Mouse (Mus musculus) embryonic facial prominence, embryonic 12.5 days (tissue): ENCODE results near the gene Apold1. TPM values are rescaled to one million over a fixed set of nuclear protein-coding genes. Genes with fewer than 3 reads are reported as not detected.

ENCODE experiments used
- ATAC-seq: fragments of 200-750 bp; cut with Nextera tagmentation; 2 replicates; pipeline ENCODE4 v1.8.0; 2017; ENCODE audit not compliant: insufficient number of reproducible peaks, insufficient read depth, low FRiP score, low TSS enrichment
- H3K27ac ChIP-seq: fragments of 300-500 bp; sonication (generic); 2 replicates; pipeline ENCODE4 v1.5.1; 2016; ENCODE audit warnings: mild to moderate bottlenecking
- H3K27me3 ChIP-seq: fragments of 300-500 bp; sonication (generic); 2 replicates; pipeline ENCODE4 v1.6.1; 2016; ENCODE audit warnings: mild to moderate bottlenecking, moderate library complexity
- H3K36me3 ChIP-seq: fragments of 300-500 bp; sonication (generic); 2 replicates; pipeline ENCODE4 v1.6.1; 2016; ENCODE audit warnings: mild to moderate bottlenecking
- H3K4me1 ChIP-seq: fragments of 300-500 bp; sonication (generic); 2 replicates; pipeline ENCODE4 v1.6.1; 2016
- H3K4me2 ChIP-seq: fragments of 300-500 bp; sonication (generic); replicated peaks from 2 replicates; pipeline ENCODE4 v1.6.1; 2016; ENCODE audit warnings: mild to moderate bottlenecking, moderate library complexity
- H3K4me3 ChIP-seq: fragments of 300-500 bp; sonication (generic); 2 replicates; pipeline ENCODE4 v1.5.1; 2016; ENCODE audit warnings: mild to moderate bottlenecking
- H3K9ac ChIP-seq: fragments of 300-500 bp; sonication (generic); 2 replicates; pipeline ENCODE4 v1.6.1; 2016; ENCODE audit warnings: mild to moderate bottlenecking, moderate library complexity
- H3K9me3 ChIP-seq: fragments of 300-500 bp; sonication (generic); 2 replicates; pipeline ENCODE4 v1.6.1; 2016; ENCODE audit warnings: mild to moderate bottlenecking, moderate library complexity
- WGBS: fragments of 180-500 bp; shearing (Covaris S2); methylation state at CpG from one replicate; pipeline ENCODE4 v1.1.7; 2016; 5-methylcytosine and 5-hydroxymethylcytosine counted together
- polyA plus RNA-seq: library from polyadenylated mRNA; unstranded; fragments of >200 nt; fragmentation: Nextera tagmentation; extraction: Ambion mirVana; gene quantifications from 2 replicates; pipeline ENCODE4 v1.2.1, GENCODE M21; 2016

Gene Apold1
- polyA plus RNA-seq, 1 experiment from 2014 or later = 4.5 TPM

- Histone ChIP-seq H3K4me3 (peak overlapping the region; percentile 58), H3K27me3 (no peaks in the 10 kb centered on the region), H3K36me3 (no peaks in the 10 kb centered on the region), H3K4me1 (peaks cover 11% of the 10 kb centered on the region), H3K9ac (peak overlapping the region; percentile 65), H3K9me3 (no peaks in the 10 kb centered on the region), H3K27ac (no peak overlapping the region), H3K4me2 (peak overlapping the region; percentile 87)
- ATAC-seq = peak; percentile 80
- 3% methylated on average over 62 of the region's 62 CpGs for WGBS
These were observed 2.2 kb downstream of the Apold1 start for GRCm38 (mm10) chr6:134983529-134984370.

- ATAC-seq = no peak
- WGBS = 69% methylated on average over 3 of the region's 3 CpGs
- Histone ChIP-seq H3K4me1 (peaks cover 11% of the 10 kb centered on the region), H3K4me3 (no peak overlapping the region), H3K4me2 (no peak overlapping the region; the same call in 1 of the 2 replicates), H3K27ac (no peak overlapping the region), H3K36me3 (no peaks in the 10 kb centered on the region), H3K27me3 (no peaks in the 10 kb centered on the region), H3K9me3 (no peaks in the 10 kb centered on the region), H3K9ac (no peak overlapping the region)
These were observed 3.2 kb downstream of the Apold1 start for GRCm38 (mm10) chr6:134984748-134985147.

GRCm38 (mm10) chr6:134988377-134988776 lies 6.9 kb downstream of the Apold1 start:
- WGBS = 75% methylated on average over 9 of the region's 9 CpGs
- Histone ChIP-seq H3K9ac (no peak overlapping the region), H3K4me2 (no peak overlapping the region), H3K9me3 (no peaks in the 10 kb centered on the region), H3K27me3 (no peaks in the 10 kb centered on the region), H3K27ac (no peak overlapping the region), H3K4me1 (0 out of 2 replicates have a peak, but pooled peaks cover 5% of the 10 kb centered on the region), H3K4me3 (no peak overlapping the region), H3K36me3 (no peaks in the 10 kb centered on the region)
- no peak for ATAC-seq

GRCm38 (mm10) chr6:134990674-134991073 lies 9.2 kb downstream of the Apold1 start:
- H3K36me3 ChIP-seq = no peaks in the 10 kb centered on the region
- H3K4me3 ChIP-seq = no peak overlapping the region
- no peak overlapping the region for H3K9ac ChIP-seq
- H3K27ac ChIP-seq = no peak overlapping the region
- H3K4me2 ChIP-seq = no peak overlapping the region
- 91% methylated on average over 6 of the region's 6 CpGs for WGBS
- H3K4me1 ChIP-seq = no peaks in the 10 kb centered on the region
- no peaks in the 10 kb centered on the region for H3K27me3 ChIP-seq
- H3K9me3 ChIP-seq = no peaks in the 10 kb centered on the region
- no peak for ATAC-seq

- Histone ChIP-seq H3K9ac (no peak overlapping the region), H3K27ac (no peak overlapping the region), H3K4me3 (no peak overlapping the region), H3K36me3 (no peaks in the 10 kb centered on the region), H3K4me1 (no peaks in the 10 kb centered on the region), H3K9me3 (no peaks in the 10 kb centered on the region), H3K27me3 (no peaks in the 10 kb centered on the region), H3K4me2 (no peak overlapping the region)
- ATAC-seq = no peak
- WGBS = 65% methylated on average over 12 of the region's 12 CpGs
These were observed 12.6 kb downstream of the Apold1 start for GRCm38 (mm10) chr6:134994031-134994651.

- no peak for ATAC-seq
- Histone ChIP-seq H3K4me3 (no peak overlapping the region), H3K4me2 (no peak overlapping the region), H3K36me3 (no peaks in the 10 kb centered on the region), H3K27ac (no peak overlapping the region), H3K9ac (no peak overlapping the region), H3K4me1 (no peaks in the 10 kb centered on the region), H3K27me3 (no peaks in the 10 kb centered on the region), H3K9me3 (no peaks in the 10 kb centered on the region)
- WGBS = 86% methylated on average over 8 of the region's 8 CpGs
These were observed 13.5 kb downstream of the Apold1 start for GRCm38 (mm10) chr6:134994985-134995384.

- Histone ChIP-seq H3K9ac (no peak overlapping the region), H3K9me3 (no peaks in the 10 kb centered on the region), H3K36me3 (no peaks in the 10 kb centered on the region), H3K4me1 (no peaks in the 10 kb centered on the region), H3K4me2 (no peak overlapping the region), H3K27ac (no peak overlapping the region), H3K27me3 (no peaks in the 10 kb centered on the region), H3K4me3 (no peak overlapping the region)
- 78% methylated on average over 2 of the region's 2 CpGs for WGBS
- no peak for ATAC-seq
These were observed 15.4 kb downstream of the Apold1 start for GRCm38 (mm10) chr6:134996918-134997317.

GRCm38 (mm10) chr6:134998076-134998475 lies 16.6 kb downstream of the Apold1 start:
- H3K36me3 ChIP-seq = no peaks in the 10 kb centered on the region
- 86% methylated on average over 8 of the region's 8 CpGs for WGBS

GRCm38 (mm10) chr6:134998781-134999180 lies 17.3 kb downstream of the Apold1 start:
- no peak for ATAC-seq
- H3K4me1 ChIP-seq = no peaks in the 10 kb centered on the region
- WGBS = 60% methylated on average over 3 of the region's 3 CpGs
- no peaks in the 10 kb centered on the region for H3K36me3 ChIP-seq
- no peak overlapping the region for H3K4me3 ChIP-seq
- H3K27me3 ChIP-seq = no peaks in the 10 kb centered on the region
- H3K9ac ChIP-seq = no peak overlapping the region
- no peak overlapping the region for H3K4me2 ChIP-seq
- H3K27ac ChIP-seq = no peak overlapping the region
- H3K9me3 ChIP-seq = no peaks in the 10 kb centered on the region

More at GRCm38 (mm10) chr6:134998076-134998475, 16.6 kb downstream of the Apold1 start:
- Histone ChIP-seq H3K4me3 (no peak overlapping the region), H3K27me3 (no peaks in the 10 kb centered on the region), H3K4me1 (no peaks in the 10 kb centered on the region), H3K9ac (no peak overlapping the region), H3K27ac (no peak overlapping the region), H3K9me3 (no peaks in the 10 kb centered on the region), H3K4me2 (no peak overlapping the region)
- ATAC-seq = no peak

- 56% methylated on average over 4 of the region's 4 CpGs for WGBS
- H3K9me3 ChIP-seq = no peaks in the 10 kb centered on the region
- H3K36me3 ChIP-seq = no peaks in the 10 kb centered on the region
- H3K4me3 ChIP-seq = no peak overlapping the region
- H3K4me2 ChIP-seq = no peak overlapping the region
- H3K9ac ChIP-seq = no peak overlapping the region
- H3K4me1 ChIP-seq = no peaks in the 10 kb centered on the region
- no peak for ATAC-seq
- H3K27me3 ChIP-seq = no peaks in the 10 kb centered on the region
- no peak overlapping the region for H3K27ac ChIP-seq
These were observed 18.8 kb downstream of the Apold1 start for GRCm38 (mm10) chr6:135000272-135000671.

- Histone ChIP-seq H3K27ac (no peak overlapping the region), H3K9ac (no peak overlapping the region), H3K4me1 (no peaks in the 10 kb centered on the region), H3K27me3 (no peaks in the 10 kb centered on the region), H3K36me3 (no peaks in the 10 kb centered on the region), H3K9me3 (no peaks in the 10 kb centered on the region), H3K4me2 (no peak overlapping the region), H3K4me3 (no peak overlapping the region)
- ATAC-seq = no peak
- WGBS = 87% methylated on average over 4 of the region's 4 CpGs
These were observed 20.5 kb downstream of the Apold1 start for GRCm38 (mm10) chr6:135001991-135002390.

- no peak overlapping the region for H3K4me3 ChIP-seq
- no peak overlapping the region for H3K9ac ChIP-seq
- H3K27ac ChIP-seq = no peak overlapping the region
- H3K4me2 ChIP-seq = no peak overlapping the region
- no peaks in the 10 kb centered on the region for H3K9me3 ChIP-seq
- no peaks in the 10 kb centered on the region for H3K4me1 ChIP-seq
- no peaks in the 10 kb centered on the region for H3K36me3 ChIP-seq
- WGBS = 94% methylated on average over 4 of the region's 4 CpGs
- ATAC-seq = no peak
- H3K27me3 ChIP-seq = no peaks in the 10 kb centered on the region
These were observed 24.9 kb downstream of the Apold1 start for GRCm38 (mm10) chr6:135006372-135006771.
